Mouse (Mus musculus): Measurements from ENCODE around the gene Arhgdib. TPM values are rescaled to one million over a fixed set of nuclear protein-coding genes. Genes with fewer than 3 reads are reported as not detected.

Arhgdib gene
- polyA plus RNA-seq, 1 experiment from 2014 or later: 16.6 TPM

DNA sequence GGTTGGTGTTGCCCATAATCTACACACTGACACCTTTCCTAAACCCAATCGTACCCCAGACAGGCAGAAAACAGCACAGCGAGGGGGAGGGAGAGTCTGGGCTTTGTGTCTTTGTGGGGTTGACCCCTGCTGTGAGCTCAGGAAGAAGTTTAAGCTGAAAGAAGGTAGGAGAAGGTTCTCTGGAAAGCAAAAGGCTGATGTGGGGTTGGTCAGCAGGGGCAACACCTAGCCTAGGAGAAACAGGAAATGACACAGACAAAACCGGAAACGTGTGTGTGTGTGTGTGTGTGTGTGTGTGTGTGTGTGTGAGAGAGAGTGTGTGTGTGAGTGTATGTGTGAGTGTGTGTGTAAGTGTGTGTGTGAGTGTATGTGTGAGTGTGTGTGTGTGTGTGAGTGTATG is 25.8 kb upstream of the Arhgdib start:
- Histone ChIP-seq H3K27ac (replicated peaks) (no peak overlapping the region), H3K4me2 (no peak overlapping the region), H3K9me3 (no peaks in the 10 kb centered on the region), H3K36me3 (no peaks in the 10 kb centered on the region), H3K9ac (no peak overlapping the region), H3K27me3 (no peaks in the 10 kb centered on the region), H3K4me3 (no peak overlapping the region), H3K4me1 (replicated peaks) (no peaks in the 10 kb centered on the region)
- 65% methylated on average over 4 of the region's 4 CpGs for WGBS
- ATAC-seq (ENCODE audit: low read depth): no peak

DNA sequence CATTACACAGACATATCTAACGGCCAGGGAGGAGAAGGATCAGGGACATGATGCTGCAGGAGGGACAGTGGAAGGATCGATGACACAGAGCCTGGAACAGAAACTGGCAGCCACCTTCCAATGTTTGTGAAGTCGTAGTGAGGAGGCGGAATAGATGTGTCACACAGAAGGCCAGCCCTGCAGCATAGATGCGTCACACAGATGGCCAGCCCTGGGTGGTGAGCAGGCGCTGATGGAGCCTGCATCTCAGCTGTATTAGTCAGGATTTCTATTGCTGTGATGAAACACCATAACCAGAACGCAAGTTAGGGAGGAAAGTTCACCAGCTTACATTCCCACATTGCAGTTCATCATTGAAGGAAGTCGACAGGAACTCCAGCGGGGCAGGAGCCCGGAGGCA is 24.2 kb upstream of the Arhgdib start:
- H3K4me1 ChIP-seq (replicated peaks): no peaks in the 10 kb centered on the region
- H3K4me2 ChIP-seq: no peak overlapping the region
- H3K9me3 ChIP-seq: no peaks in the 10 kb centered on the region
- H3K36me3 ChIP-seq: no peaks in the 10 kb centered on the region
- ATAC-seq (ENCODE audit: low read depth): no peak
- H3K27ac ChIP-seq (replicated peaks): no peak overlapping the region
- H3K27me3 ChIP-seq: no peaks in the 10 kb centered on the region
- H3K9ac ChIP-seq: no peak overlapping the region
- H3K4me3 ChIP-seq: no peak overlapping the region
- 82% methylated on average over 10 of the region's 10 CpGs for WGBS

DNA sequence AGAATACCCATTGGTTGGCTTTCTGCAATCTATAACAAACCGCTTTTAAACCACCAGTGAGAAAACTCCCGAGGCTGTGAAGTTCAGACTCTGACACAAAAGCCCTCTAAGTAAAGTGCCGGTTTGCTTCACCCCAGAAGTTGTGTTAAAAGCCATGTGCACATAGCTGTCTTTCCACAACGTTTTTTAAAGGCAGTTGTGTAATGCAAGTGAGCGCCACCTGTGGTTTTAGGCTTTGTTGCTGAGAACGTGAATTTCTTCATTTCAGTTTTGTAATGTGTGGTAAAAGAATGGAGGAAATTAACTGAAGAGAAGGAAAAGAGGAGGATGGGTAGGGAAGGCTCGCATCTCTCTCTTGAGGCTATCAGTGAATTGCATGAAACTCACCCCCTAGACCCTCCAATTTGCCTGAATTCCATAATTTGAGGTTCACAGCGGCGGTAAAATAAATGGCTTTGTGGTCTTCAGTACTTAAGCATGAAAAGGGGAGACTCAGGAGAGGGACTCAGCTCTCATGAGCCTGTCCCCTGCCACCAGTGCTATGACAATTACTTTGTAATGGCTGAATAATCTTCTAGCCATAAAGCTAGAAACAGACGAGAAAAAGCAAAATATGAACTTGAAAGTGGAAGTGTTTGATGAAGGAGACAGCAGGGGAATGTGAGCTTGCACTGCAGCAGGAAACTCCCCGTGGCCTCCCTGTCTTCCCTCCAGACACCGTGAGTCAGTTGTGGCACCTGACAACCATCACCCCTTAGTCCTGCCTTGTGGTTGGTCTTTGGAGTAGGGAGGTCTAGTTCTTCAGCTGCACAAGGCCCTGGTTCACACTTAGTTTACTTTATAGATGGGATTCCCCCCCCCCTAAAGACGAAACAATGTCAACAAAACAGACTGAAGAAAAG is 23.2 kb upstream of the Arhgdib start:
- H3K4me3 ChIP-seq: no peak overlapping the region
- H3K4me2 ChIP-seq: no peak overlapping the region
- no peaks in the 10 kb centered on the region for H3K4me1 ChIP-seq (replicated peaks)
- no peak overlapping the region for H3K27ac ChIP-seq (replicated peaks)
- no peaks in the 10 kb centered on the region for H3K9me3 ChIP-seq
- H3K9ac ChIP-seq: no peak overlapping the region
- ATAC-seq (ENCODE audit: low read depth): no peak
- WGBS: 67% methylated on average over 13 of the region's 13 CpGs
- no peaks in the 10 kb centered on the region for H3K27me3 ChIP-seq
- no peaks in the 10 kb centered on the region for H3K36me3 ChIP-seq

DNA sequence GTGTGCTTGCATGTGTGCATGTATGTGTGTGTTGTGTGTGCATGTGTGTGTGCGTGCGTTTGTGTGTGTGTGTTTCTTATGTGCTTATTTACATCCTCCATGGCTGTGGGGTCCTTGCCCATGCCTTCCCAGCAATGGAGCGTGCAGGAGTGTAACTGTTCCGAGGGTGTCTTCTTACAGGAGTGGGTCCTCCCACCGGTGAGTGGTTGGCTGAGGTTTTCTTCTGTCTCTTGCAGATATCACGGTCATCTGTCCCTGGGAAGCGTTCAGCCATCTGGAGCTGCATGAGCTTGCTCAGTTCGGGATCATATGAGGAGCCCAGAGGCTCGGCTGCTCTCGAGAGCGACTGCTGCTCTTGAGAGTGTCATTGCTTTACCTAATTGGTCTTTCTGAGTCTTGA is 21.3 kb upstream of the Arhgdib start:
- H3K27me3 ChIP-seq: no peaks in the 10 kb centered on the region
- no peaks in the 10 kb centered on the region for H3K4me1 ChIP-seq (replicated peaks)
- no peak overlapping the region for H3K4me2 ChIP-seq
- no peaks in the 10 kb centered on the region for H3K9me3 ChIP-seq
- no peaks in the 10 kb centered on the region for H3K36me3 ChIP-seq
- no peak for ATAC-seq (ENCODE audit: low read depth)
- WGBS: 84% methylated on average over 11 of the region's 11 CpGs
- no peak overlapping the region for H3K9ac ChIP-seq
- no peak overlapping the region for H3K4me3 ChIP-seq
- H3K27ac ChIP-seq (replicated peaks): no peak overlapping the region

DNA sequence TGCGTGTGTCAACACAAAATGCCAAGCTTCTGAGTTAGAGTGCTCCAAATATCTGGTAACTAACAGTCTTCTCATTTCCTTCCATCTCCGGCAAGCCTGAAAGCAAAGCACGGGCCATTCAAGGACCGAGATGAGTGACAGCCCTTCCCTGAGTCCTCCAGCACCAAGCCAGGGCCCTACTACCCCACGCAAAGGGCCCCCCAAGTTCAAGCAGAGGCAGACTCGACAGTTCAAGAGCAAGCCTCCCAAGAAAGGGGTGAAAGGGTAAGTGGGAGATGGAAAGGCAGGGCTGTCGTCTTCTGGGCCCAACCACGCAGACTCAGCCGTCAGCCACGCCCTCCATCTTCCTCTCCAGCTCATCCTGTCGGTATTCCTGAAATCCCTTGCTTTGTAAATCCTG is 17.4 kb upstream of the Arhgdib start:
- Histone ChIP-seq H3K4me1 (replicated peaks) (peaks cover 5% of the 10 kb centered on the region; the same call in 1 of the 2 replicates), H3K36me3 (no peaks in the 10 kb centered on the region), H3K9me3 (no peaks in the 10 kb centered on the region), H3K9ac (no peak overlapping the region), H3K4me2 (no peak overlapping the region), H3K4me3 (no peak overlapping the region), H3K27ac (replicated peaks) (no peak overlapping the region), H3K27me3 (no peaks in the 10 kb centered on the region)
- no peak for ATAC-seq (ENCODE audit: low read depth)
- 69% methylated on average over 11 of the region's 11 CpGs for WGBS

DNA sequence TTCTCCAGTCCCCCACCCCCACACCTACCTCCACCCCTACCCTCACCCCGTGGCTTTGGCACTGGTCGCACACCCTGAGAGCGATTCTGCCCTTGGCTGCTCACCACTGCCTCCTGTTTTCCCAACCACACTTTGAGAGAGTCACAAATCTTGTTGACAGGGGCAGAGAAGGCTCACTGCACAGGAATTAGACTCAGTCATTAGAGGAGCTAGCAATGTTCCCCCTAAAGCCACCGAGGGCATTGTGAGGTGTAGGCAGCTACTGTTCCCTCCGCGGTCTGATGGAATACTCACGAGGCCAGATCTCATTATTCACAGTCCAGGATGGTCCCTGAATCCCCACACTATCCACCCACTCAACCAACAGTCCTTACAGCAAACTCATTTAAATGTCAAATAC is 15.4 kb upstream of the Arhgdib start:
- Histone ChIP-seq H3K36me3 (no peaks in the 10 kb centered on the region), H3K4me2 (no peak overlapping the region), H3K27me3 (no peaks in the 10 kb centered on the region), H3K4me3 (no peak overlapping the region), H3K4me1 (replicated peaks) (peaks cover 5% of the 10 kb centered on the region; the same call in 1 of the 2 replicates), H3K27ac (replicated peaks) (no peak overlapping the region), H3K9me3 (no peaks in the 10 kb centered on the region), H3K9ac (no peak overlapping the region)
- WGBS: 25% methylated on average over 7 of the region's 7 CpGs
- ATAC-seq (ENCODE audit: low read depth): peak; percentile 43; the same call in 1 of the 2 replicates

DNA sequence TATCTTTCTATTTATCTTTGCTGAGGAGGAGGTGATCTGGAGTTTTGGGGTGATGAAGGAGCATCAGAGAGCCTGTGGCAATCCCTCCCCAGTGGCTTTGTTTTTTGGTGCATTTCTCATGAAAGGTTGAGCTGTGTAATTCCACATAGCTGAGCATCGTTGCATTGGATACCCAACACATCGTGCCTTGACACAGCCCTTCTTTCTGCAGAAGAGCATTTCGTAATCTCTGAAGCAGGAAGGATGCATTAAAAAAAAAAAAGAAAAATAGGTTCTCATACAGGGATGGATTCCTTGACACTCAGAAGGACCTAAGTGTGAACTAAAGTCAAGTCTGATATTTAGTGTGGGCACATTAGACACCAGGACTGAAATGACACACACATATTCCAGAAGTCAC is 13.5 kb upstream of the Arhgdib start:
- WGBS: 83% methylated on average over 3 of the region's 3 CpGs
- Histone ChIP-seq H3K9ac (no peak overlapping the region), H3K9me3 (no peaks in the 10 kb centered on the region), H3K4me1 (replicated peaks) (peaks cover 5% of the 10 kb centered on the region; the same call in 1 of the 2 replicates), H3K4me3 (no peak overlapping the region), H3K4me2 (no peak overlapping the region), H3K27ac (replicated peaks) (no peak overlapping the region), H3K36me3 (no peaks in the 10 kb centered on the region), H3K27me3 (no peaks in the 10 kb centered on the region)
- no peak for ATAC-seq (ENCODE audit: low read depth)

DNA sequence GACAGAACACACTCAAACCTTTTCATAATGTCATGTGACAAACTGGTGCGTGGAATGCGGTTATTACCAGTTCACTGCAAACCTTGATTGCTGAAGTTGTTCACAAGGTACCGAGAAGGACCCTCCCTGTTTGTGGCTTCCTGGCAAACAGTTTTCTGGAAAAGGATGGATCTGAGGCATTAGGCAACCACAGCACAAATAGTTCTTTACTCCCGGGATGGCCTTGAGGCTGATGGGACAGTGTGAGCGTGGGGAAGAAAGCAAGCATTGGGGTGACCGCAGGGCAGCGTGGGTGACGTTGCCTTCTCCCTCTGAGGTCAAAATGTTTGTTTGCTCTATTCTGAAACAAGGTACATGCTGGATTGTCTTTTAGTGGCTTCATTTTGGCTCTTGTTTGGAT is 13.0 kb upstream of the Arhgdib start:
- Histone ChIP-seq H3K36me3 (no peaks in the 10 kb centered on the region), H3K4me1 (replicated peaks) (peaks cover 5% of the 10 kb centered on the region; the same call in 1 of the 2 replicates), H3K9me3 (no peaks in the 10 kb centered on the region), H3K9ac (no peak overlapping the region), H3K4me2 (no peak overlapping the region), H3K27me3 (no peaks in the 10 kb centered on the region), H3K27ac (replicated peaks) (no peak overlapping the region), H3K4me3 (no peak overlapping the region)
- no peak for ATAC-seq (ENCODE audit: low read depth)
- WGBS: 87% methylated on average over 8 of the region's 8 CpGs

DNA sequence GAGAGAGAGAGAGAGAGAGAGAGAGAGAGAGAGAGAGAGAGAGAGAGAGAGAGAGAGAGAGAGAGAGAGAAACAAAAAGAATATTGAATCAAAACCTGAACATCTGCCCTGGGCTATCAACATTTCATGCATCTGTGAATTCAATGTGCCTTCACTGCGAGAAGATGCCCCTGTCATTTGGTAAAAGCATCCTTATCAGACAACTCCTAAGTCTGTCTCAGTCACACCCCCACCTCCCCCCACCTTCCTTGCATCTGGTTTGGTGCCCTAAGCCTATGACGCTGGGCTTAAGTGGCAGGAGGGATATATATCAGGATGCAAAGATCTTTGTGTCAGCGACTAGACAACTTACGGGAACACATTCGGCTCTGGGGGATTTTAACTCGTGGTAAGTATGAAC is 12.5 kb upstream of the Arhgdib start:
- Histone ChIP-seq H3K4me3 (no peak overlapping the region), H3K4me2 (no peak overlapping the region), H3K27me3 (no peaks in the 10 kb centered on the region), H3K9me3 (no peaks in the 10 kb centered on the region), H3K36me3 (no peaks in the 10 kb centered on the region), H3K4me1 (replicated peaks) (peaks cover 5% of the 10 kb centered on the region; the same call in 1 of the 2 replicates), H3K9ac (no peak overlapping the region), H3K27ac (replicated peaks) (no peak overlapping the region)
- no peak for ATAC-seq (ENCODE audit: low read depth)
- WGBS: 76% methylated on average over 6 of the region's 6 CpGs

DNA sequence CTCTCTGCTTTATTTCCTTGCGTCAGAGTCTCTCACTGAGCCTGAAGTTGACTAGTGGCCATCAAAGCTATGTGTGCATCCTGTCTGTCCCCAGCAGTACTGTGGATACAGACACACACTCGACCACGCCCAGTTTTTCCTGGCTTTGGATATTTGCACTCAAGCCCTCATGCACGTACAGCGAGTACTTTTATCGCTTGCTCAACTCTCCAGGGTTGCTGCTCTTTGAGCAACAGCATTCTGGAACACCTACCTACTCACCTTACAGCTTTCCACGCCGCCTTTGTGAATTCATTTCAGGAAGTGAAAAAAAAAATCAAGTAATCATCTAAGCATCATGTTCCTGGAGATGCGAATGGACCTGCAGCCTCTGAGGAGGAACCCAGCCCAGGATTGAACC is 11.2 kb upstream of the Arhgdib start:
- Histone ChIP-seq H3K9me3 (no peaks in the 10 kb centered on the region), H3K27me3 (no peaks in the 10 kb centered on the region), H3K9ac (no peak overlapping the region), H3K4me3 (no peak overlapping the region), H3K4me2 (no peak overlapping the region), H3K36me3 (no peaks in the 10 kb centered on the region), H3K27ac (replicated peaks) (no peak overlapping the region), H3K4me1 (replicated peaks) (peaks cover 5% of the 10 kb centered on the region)
- WGBS: 93% methylated on average over 9 of the region's 9 CpGs
- no peak for ATAC-seq (ENCODE audit: low read depth)

DNA sequence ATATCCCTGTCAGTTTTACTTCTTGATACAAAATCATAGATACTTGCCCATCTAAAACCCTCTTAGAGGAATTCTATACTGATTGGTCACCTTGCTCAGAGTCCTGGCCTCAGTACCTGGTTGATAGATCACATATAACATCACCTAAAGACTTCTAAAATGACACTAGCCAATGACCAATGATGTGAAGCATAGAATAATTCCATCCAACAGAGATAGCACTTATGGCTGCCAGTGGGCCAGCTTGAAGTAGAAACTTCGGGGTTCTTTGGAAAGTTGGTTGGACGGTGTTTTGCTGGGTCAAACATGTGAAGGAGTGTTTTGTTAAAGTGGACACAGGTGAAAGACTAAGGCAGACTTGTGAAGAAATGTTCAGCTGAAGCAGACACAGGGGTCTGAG is 8.5 kb upstream of the Arhgdib start:
- Histone ChIP-seq H3K4me2 (no peak overlapping the region), H3K27ac (replicated peaks) (no peak overlapping the region), H3K27me3 (no peaks in the 10 kb centered on the region), H3K4me3 (no peak overlapping the region), H3K9me3 (no peaks in the 10 kb centered on the region), H3K4me1 (replicated peaks) (peaks cover 6% of the 10 kb centered on the region; the same call in 1 of the 2 replicates), H3K36me3 (no peaks in the 10 kb centered on the region), H3K9ac (no peak overlapping the region)
- ATAC-seq (ENCODE audit: low read depth): no peak
- 97% methylated on average over 2 of the region's 2 CpGs for WGBS

DNA sequence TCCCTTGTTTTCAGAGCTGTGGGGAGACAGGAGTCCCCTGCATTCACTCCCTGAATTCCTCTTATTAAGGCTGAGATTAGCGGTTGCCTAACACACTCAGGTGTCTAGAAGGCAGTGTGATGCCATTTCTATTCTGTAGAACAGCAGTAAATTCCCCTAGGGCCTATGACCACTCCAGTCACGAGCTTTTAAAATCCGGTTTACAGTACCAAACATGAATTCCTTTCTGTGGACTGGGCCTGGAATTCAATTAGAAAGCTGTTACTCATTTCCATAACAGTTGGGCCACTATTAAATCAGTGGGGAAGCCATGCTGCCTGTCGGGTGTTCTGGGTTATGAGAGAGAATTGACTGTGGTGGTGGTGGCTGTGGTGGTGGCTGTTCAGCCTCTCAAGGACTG is 6.0 kb upstream of the Arhgdib start:
- Histone ChIP-seq H3K36me3 (no peaks in the 10 kb centered on the region), H3K9ac (no peak overlapping the region), H3K9me3 (no peaks in the 10 kb centered on the region), H3K27ac (replicated peaks) (no peak overlapping the region), H3K4me3 (no peak overlapping the region), H3K4me1 (replicated peaks) (peaks cover 6% of the 10 kb centered on the region; the same call in 1 of the 2 replicates), H3K4me2 (no peak overlapping the region), H3K27me3 (no peaks in the 10 kb centered on the region)
- WGBS: 19% methylated on average over 4 of the region's 4 CpGs
- no peak for ATAC-seq (ENCODE audit: low read depth)

DNA sequence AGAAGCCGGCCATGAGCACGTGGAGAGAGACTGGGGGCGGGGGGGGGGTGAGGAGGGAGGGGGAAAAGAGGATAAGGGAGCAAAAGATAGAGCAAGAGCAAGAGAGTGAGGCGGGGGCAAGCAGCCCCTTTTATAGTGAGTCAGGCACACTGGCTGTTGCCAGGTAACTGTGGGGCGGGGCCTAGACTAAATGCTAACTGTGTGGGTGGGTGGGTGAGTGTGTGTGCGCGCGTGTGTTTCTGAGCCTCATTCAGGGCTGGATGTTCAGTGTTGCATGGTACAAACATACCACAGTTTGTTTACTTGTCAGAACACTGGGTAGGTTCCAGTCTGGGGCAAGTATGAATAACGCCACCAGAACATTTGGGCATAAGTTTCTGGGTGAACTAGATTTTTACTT is 5.2 kb upstream of the Arhgdib start:
- 0 out of 2 replicates have a peak, but pooled peaks have one; percentile 15 for ATAC-seq (ENCODE audit: low read depth)
- no peaks in the 10 kb centered on the region for H3K27me3 ChIP-seq
- 47% methylated on average over 9 of the region's 9 CpGs for WGBS

More for the DNA sequence above, 5.2 kb upstream of the Arhgdib start:
- H3K9me3 ChIP-seq: no peaks in the 10 kb centered on the region
- no peak overlapping the region for H3K9ac ChIP-seq
- H3K4me3 ChIP-seq: no peak overlapping the region
- no peak overlapping the region for H3K27ac ChIP-seq (replicated peaks)
- H3K4me1 ChIP-seq (replicated peaks): peaks cover 6% of the 10 kb centered on the region; the same call in 1 of the 2 replicates
- H3K36me3 ChIP-seq: no peaks in the 10 kb centered on the region
- H3K4me2 ChIP-seq: no peak overlapping the region
